Mouse (Mus musculus) layer of hippocampus, adult 11-12 months (tissue): ENCODE results near the gene Nup188.
A peak's percentile ranks its signal among the peaks of the same experiment; 100 is the strongest.

Experiments
- DNase-seq: peaks from one replicate; pipeline ENCODE4 v3.0.0; 2022; ENCODE audit warnings: low spot score

The Nup188 gene

DNA sequence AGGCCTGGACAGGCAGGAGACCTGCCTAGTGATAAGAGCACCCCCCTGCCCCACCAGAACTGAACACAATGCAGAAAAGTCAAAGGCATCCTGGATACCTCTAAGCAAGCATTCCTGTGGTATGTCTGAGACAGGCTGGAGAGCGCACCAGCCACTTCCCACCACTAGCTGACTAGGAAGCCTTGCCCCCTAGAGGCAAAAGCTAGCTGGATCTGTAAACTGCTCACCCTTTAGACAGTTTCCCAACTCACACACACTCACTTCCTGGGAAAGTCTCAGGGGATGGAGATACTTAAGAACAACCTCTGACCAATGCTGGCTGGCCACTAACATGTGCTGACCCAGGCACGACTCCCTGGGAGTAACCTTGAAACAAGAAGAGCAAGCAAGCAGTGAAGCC lies 65.0 kb downstream of the Nup188 start:
- DNase-seq: no peak

DNA sequence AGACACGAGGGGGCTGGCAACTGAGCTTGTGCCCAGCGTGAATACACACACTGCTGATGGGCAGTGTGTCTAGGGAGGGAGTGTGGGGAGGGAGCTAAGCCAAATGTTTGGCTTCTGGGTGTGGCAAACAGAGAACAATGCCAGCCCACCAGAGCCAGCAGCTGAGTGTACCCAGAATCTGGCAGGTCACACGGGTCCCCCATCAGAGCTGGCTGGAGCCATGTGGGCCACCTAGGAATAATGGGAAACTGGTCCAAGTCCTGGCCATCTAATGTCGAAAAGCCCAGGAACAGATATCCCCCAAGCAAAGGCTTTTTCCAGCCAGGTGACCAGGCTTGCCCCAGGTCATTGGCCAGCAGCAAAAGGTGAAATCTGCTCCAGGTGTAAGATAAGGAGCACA lies 69.7 kb downstream of the Nup188 start:
- no peak for DNase-seq

DNA sequence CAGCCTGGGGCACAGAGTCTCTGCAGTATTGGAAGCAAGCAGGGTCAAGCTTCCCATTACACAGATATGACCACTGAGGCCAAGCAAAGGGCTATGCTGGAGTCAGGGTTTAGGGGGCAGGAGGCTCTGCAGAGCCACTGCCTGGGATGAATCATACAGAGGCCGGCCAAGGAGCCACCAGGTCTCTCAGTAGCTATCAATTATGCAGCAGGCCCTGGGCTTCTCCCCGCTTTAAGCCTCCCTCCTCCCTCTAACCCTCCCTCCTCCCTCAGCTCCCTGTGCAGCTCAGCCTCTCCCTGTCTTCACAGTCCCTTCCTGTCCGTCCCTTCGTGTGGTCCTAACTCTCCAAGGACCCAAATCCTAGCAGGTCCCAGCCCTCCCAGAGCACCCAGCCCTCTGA lies 70.1 kb downstream of the Nup188 start:
- DNase-seq: no peak

DNA sequence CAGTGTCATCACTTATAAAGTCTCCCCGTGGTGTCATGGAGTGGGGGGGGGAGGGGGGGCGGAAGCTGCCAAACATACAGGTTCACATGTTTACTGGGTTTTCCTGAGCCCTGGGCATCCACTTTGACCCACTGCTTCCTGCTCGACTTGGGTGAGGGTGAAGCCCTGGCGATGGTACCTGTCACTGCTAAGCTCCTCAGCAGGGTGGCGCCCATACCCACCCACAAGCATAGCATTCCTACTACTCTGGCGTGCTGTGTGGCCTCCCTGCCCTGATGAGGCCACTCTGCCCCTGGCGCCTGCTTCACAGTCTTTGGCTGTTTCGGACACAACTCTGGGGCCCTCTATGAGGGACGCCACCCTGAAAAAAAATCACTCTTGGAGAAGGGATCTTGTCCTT lies 70.7 kb downstream of the Nup188 start:
- no peak for DNase-seq

DNA sequence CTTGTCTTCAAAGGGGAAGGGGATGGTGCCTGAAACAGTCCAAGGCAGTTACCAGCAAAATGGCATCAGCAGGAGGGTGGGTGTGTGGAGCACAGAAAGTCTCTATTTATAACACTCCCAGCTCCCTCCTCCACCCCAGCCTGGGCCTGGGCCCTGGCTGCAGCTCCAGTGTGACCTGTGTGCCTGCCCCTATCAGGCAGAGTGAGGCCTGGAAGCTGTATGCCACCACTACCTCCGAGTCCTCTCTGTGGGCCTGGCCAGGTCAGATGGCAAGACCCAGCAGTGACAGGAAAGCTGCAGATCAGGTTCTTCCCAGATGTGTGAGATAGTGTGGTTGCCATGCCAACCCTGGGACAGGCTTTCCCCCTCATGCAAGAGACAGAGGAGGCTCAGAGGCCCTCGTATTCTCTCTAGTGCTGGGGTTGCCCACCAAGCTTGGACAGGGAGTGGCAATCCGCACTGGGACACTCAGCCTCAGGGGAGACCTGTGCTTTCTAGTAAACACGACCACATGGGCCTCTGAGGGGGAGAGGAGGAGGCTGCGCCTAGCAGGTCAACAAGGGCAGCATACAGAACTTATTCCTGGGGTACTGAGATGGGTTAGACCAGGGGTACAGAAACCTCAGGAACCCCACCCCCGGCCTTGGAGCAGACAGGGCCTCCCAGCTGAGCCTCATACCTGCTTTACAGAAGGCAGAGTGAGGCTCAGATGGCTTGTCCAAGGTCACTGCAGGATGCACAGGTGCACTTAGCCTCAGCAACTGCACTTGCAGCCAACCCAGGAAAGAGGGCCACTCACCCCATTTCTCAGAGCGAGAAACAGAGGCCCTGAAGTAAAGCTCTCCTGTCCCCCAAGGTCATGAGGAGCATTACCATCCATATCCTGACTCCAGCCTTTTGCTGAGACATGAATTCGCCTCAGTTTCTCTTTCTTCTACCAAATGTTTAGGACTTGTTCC lies 71.6 kb downstream of the Nup188 start:
- DNase-seq: peak; percentile 43

DNA sequence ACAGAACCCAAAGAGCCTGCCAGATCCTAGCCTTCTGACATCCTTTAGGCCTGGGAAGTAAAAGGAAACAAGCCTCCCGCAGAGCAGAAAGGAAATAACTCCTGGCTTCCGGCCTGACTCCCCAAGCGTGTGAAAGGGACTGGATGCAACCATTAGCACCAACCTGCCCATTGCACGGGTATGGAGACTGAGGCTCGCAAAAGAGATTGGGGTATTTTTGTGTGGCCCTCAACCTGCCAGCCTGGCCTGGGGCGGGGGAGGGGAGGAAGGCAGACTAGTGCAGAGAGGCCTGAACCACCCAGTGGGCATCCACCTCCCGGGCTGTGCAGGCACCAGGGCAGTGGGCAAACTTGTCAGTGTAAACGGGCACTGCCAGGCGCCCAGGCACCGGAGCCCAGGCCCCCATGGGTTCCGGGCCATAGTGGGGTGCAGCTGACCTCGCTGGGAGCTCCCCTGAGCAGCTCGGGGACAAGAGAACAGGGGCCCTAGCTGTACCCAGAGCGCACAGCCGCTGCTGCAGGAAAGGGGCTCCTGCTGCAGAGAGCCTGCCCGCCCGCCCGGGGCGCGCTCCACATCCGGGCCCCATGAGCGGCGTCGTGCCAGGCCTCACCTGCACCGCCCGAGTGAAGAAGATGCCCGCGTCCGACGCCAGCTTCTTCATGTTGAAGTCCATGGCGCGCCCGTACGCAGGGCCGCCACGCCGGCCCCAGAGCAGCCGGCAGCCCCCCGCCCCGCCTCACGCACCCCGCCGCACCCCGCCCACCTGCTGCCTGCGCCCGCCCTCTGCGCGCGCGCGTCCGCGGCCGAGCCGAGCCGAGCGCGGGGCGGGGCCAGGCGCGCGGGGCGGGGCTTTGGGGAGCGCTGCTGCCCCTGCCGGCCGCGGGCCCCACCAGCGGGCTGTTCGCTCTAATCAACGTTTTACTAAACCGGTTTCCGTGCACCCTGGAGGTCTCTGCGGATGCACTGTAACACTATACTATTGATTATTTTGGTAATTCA lies 72.6 kb downstream of the Nup188 start, which contains the start of gene Sh3glb2:
TSS of gene Sh3glb2 (minus strand) at position 805 of the 999 bp plus-strand sequence.
- DNase-seq: peak; percentile 78

- no peak for DNase-seq
Observed at GRCm38 (mm10) chr2:30360626-30361025, 74.4 kb downstream of the Nup188 start.

- no peak for DNase-seq
Observed at GRCm38 (mm10) chr2:30362865-30363264, 76.7 kb downstream of the Nup188 start.

- peak; percentile 99 for DNase-seq
Observed at GRCm38 (mm10) chr2:30363773-30364650, 77.8 kb downstream of the Nup188 start, which contains the start of gene Miga2. TSS of gene Miga2 (plus strand) at chr2:30364233.

- DNase-seq: no peak
Observed at GRCm38 (mm10) chr2:30365281-30366069, 79.3 kb downstream of the Nup188 start.

DNA sequence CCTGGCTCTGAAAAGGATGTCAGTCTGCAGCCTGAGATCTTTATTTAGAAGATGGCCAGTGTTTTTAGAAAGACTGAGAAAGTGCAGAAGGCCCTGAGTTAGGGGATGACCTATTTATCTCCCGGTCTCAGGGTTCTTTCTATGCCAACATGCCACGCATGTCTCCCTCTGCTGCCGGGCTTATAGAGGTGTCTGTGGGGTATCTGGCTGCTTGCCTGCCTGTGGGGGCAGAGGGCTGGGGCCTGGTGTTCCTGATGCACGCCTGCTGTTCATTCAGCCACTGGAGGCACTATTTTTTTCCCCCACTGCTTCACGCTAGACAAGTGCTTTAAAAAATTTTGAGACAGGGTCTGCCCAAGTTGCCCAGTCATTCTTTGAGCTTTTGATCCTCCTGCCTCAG lies 80.0 kb downstream of the Nup188 start:
- no peak for DNase-seq

DNA sequence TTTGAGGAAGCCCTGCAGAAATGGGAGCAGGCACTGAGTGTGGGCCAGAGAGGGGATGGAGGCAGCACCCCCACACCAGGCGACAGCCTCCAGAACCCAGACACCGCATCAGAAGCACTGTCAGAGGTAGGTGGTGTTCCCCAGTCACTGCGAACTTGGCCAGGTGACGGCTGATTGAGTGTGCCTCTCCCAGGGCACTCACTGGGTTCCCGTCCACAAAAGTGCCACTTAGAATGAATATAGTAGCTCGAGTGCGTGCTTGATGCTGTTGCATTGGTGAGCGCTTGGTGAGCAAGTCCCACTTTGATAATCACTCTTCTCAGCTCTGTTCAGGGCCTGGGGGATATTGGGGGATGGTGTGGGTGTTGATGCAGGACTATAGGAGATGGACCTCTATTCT lies 85.3 kb downstream of the Nup188 start:
- DNase-seq: no peak

DNA sequence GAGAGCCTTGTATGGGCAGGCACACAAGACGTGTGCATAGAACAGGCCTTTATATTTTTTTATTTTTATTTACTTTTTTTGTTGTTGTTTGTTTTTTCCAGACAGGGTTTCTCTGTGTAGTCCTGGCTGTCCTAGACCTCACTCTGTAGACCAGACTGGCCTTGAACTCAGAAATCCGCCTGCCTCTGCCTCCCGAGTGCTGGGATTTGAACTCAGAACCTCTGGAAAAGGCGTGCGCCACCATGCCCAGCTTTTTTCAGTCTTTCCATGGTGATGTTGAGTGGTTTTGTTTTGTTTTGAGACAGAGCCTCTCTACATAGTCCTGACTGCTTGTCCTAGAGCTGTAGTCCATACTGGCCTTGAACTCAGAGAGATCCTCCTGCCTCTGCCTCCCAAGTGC lies 86.5 kb downstream of the Nup188 start:
- no peak for DNase-seq

- DNase-seq: no peak
Observed at GRCm38 (mm10) chr2:30375893-30376292, 89.7 kb downstream of the Nup188 start.

GRCm38 (mm10) chr2:30377721-30378120 lies 91.5 kb downstream of the Nup188 start:
- no peak for DNase-seq

DNA sequence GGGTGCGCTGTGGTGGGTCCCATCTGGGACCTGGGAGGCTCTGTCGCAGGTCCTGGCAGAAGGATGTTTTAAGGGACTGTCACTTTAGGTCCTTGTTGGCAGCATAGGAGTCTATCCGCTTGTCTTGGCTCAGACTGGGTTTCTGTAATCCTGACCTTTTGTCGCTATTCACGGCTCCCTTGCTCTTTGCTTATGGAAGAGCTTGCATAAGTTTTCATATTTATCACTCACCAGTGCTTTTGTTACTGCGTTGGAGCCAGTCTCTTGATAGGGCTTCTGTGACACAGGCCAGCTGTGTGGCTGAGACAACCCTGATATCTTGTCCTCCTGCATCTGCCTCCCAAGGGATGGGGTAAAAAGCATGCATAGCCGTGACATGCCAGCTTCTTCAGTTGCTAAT lies 93.1 kb downstream of the Nup188 start:
- no peak for DNase-seq

DNA sequence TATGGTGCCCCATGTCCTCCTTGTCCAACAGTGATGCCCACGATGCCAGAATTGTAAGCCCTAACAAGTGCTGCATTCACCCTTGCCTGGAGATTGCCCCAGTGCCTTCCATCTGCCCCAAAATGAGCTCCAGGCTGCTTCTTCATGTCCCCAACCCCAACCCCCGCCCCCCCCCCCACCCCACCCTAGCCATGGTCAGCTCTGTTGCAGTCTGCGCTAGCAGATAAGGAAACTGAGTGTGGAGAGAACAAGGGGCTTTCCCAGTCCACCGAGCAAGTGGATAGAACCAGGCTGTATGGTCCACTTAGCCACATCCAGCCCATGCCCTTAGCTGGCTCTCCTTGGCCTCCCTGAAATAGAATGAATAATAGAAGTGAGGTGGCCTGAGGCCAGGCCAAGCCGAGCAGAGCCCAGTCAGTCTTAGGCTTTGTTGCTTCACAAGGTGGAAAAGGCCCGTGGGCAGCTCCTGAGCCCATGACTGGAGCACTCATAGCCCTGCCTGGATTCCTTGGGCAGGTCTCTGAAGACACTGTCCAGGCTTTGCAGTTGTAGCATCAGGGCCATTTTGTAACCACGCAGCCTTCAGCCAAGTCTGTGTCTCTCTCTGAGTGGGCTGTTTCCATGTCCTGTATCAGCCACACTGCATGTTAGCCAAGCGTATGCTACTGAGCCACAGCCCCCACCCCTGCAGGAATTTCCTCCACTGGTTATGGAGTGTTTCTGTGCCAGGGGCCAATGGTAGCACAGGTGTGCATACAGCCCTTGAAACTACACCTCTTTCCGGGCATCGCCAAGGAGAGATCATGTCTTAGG lies 94.6 kb downstream of the Nup188 start:
- no peak for DNase-seq

- no peak for DNase-seq
Observed at GRCm38 (mm10) chr2:30381377-30381725, 95.2 kb downstream of the Nup188 start.

DNA sequence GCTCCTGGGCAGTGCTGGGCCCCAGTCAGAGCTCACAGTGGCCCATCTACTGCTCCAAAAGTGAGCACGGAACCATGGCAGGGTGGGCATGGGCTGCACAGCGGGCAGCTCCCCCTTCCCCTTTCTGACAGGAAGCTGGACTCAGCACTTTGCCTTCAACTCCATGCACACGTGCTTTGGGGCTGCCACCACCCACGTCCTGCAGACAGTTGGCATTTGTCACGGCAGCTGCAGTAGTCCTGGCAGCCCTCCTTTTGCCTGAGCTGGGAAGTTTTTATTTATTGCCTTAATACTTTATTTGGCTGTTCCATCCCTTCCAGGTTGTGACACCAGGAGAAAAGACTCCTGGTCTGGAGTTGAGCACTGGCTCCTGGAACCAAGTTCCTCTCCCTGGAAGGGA lies 98.6 kb downstream of the Nup188 start:
- peak; percentile 46 for DNase-seq

- no peak for DNase-seq
Observed at GRCm38 (mm10) chr2:30385591-30385990, 99.4 kb downstream of the Nup188 start.
